Mouse (Mus musculus): ENCODE measurements at regions not wholly inside any gene's neighbourhood (a gene's known extent, or its start where the extent isn't known, plus 50 kb on each side); places are given as distances from the start of the nearest gene placed in this dataset.

- H3K9ac ChIP-seq (ENCODE audit: low read length): no peak overlapping the region
- WGBS: 63% methylated on average over 3 of the region's 3 CpGs
- no peak overlapping the region for H3K4me2 ChIP-seq (ENCODE audit: low read length)
- H3K36me3 ChIP-seq (ENCODE audit: control insufficient read depth, insufficient read depth, low read length): no peaks in the 10 kb centered on the region
- no peak overlapping the region for H3K27ac ChIP-seq (replicated peaks in 1 of 2; ENCODE audit: control insufficient read depth in 1 of 2, insufficient read depth in 1 of 2, low read depth in 2 of 2, low read length in 2 of 2)
- no peak overlapping the region for H3K4me3 ChIP-seq (ENCODE audit: control insufficient read depth in 1 of 2, insufficient read depth in 1 of 2, low read depth in 1 of 2, low read length in 2 of 2)
- no peak for ATAC-seq (ENCODE audit: insufficient number of reproducible peaks, insufficient read depth, low FRiP score, low read depth)
- no peaks in the 10 kb centered on the region for H3K27me3 ChIP-seq (ENCODE audit: control insufficient read depth, insufficient read depth, low read length)
- H3K9me3 ChIP-seq (ENCODE audit: control insufficient read depth, low read length): no peaks in the 10 kb centered on the region
- no peaks in the 10 kb centered on the region for H3K4me1 ChIP-seq (ENCODE audit: control insufficient read depth in 2 of 2, insufficient read depth in 2 of 2, low read length in 2 of 2)
These were observed 619.2 kb downstream of the Tns3 start for GRCm38 (mm10) chr11:8045086-8045485.

- Histone ChIP-seq H3K27ac (replicated peaks in 1 of 2; ENCODE audit: control insufficient read depth in 1 of 2, insufficient read depth in 1 of 2, low read depth in 2 of 2, low read length in 2 of 2) (no peak overlapping the region), H3K4me2 (ENCODE audit: low read length) (no peak overlapping the region), H3K9ac (ENCODE audit: low read length) (no peak overlapping the region), H3K27me3 (ENCODE audit: control insufficient read depth, insufficient read depth, low read length) (no peaks in the 10 kb centered on the region), H3K4me1 (ENCODE audit: control insufficient read depth in 2 of 2, insufficient read depth in 2 of 2, low read length in 2 of 2) (no peaks in the 10 kb centered on the region), H3K4me3 (ENCODE audit: control insufficient read depth in 1 of 2, insufficient read depth in 1 of 2, low read depth in 1 of 2, low read length in 2 of 2) (no peak overlapping the region), H3K9me3 (ENCODE audit: control insufficient read depth, low read length) (no peaks in the 10 kb centered on the region), H3K36me3 (ENCODE audit: control insufficient read depth, insufficient read depth, low read length) (no peaks in the 10 kb centered on the region)
- ATAC-seq (ENCODE audit: insufficient number of reproducible peaks, insufficient read depth, low FRiP score, low read depth): no peak
- WGBS: 56% methylated on average over 2 of the region's 2 CpGs
These were observed 634.2 kb downstream of the Tns3 start for GRCm38 (mm10) chr11:8030119-8030518.

GRCm38 (mm10) chr11:8007801-8008200 lies 656.5 kb downstream of the Tns3 start:
- no peak overlapping the region for H3K9ac ChIP-seq (ENCODE audit: low read length)
- no peak overlapping the region for H3K4me3 ChIP-seq (ENCODE audit: control insufficient read depth in 1 of 2, insufficient read depth in 1 of 2, low read depth in 1 of 2, low read length in 2 of 2)
- no peaks in the 10 kb centered on the region for H3K27me3 ChIP-seq (ENCODE audit: control insufficient read depth, insufficient read depth, low read length)
- H3K27ac ChIP-seq (replicated peaks in 1 of 2; ENCODE audit: control insufficient read depth in 1 of 2, insufficient read depth in 1 of 2, low read depth in 2 of 2, low read length in 2 of 2): no peak overlapping the region
- no peaks in the 10 kb centered on the region for H3K9me3 ChIP-seq (ENCODE audit: control insufficient read depth, low read length)
- no peak overlapping the region for H3K4me2 ChIP-seq (ENCODE audit: low read length)
- no peaks in the 10 kb centered on the region for H3K4me1 ChIP-seq (ENCODE audit: control insufficient read depth in 2 of 2, insufficient read depth in 2 of 2, low read length in 2 of 2)
- WGBS: 36% methylated on average over 1 of the region's 1 CpGs
- no peak for ATAC-seq (ENCODE audit: insufficient number of reproducible peaks, insufficient read depth, low FRiP score, low read depth)
- H3K36me3 ChIP-seq (ENCODE audit: control insufficient read depth, insufficient read depth, low read length): no peaks in the 10 kb centered on the region

GRCm38 (mm10) chr11:7981031-7981430 lies 683.3 kb downstream of the Tns3 start:
- H3K4me2 ChIP-seq (ENCODE audit: low read length): no peak overlapping the region
- ATAC-seq (ENCODE audit: insufficient number of reproducible peaks, insufficient read depth, low FRiP score, low read depth): no peak
- no peak overlapping the region for H3K9ac ChIP-seq (ENCODE audit: low read length)
- H3K27ac ChIP-seq (replicated peaks in 1 of 2; ENCODE audit: control insufficient read depth in 1 of 2, insufficient read depth in 1 of 2, low read depth in 2 of 2, low read length in 2 of 2): no peak overlapping the region
- H3K27me3 ChIP-seq (ENCODE audit: control insufficient read depth, insufficient read depth, low read length): no peaks in the 10 kb centered on the region
- no peaks in the 10 kb centered on the region for H3K9me3 ChIP-seq (ENCODE audit: control insufficient read depth, low read length)
- H3K36me3 ChIP-seq (ENCODE audit: control insufficient read depth, insufficient read depth, low read length): no peaks in the 10 kb centered on the region
- no peaks in the 10 kb centered on the region for H3K4me1 ChIP-seq (ENCODE audit: control insufficient read depth in 2 of 2, insufficient read depth in 2 of 2, low read length in 2 of 2)
- H3K4me3 ChIP-seq (ENCODE audit: control insufficient read depth in 1 of 2, insufficient read depth in 1 of 2, low read depth in 1 of 2, low read length in 2 of 2): no peak overlapping the region

GRCm38 (mm10) chr11:7975845-7976244 lies 688.5 kb downstream of the Tns3 start:
- Histone ChIP-seq H3K4me3 (ENCODE audit: control insufficient read depth in 1 of 2, insufficient read depth in 1 of 2, low read depth in 1 of 2, low read length in 2 of 2) (no peak overlapping the region), H3K27ac (replicated peaks in 1 of 2; ENCODE audit: control insufficient read depth in 1 of 2, insufficient read depth in 1 of 2, low read depth in 2 of 2, low read length in 2 of 2) (no peak overlapping the region), H3K9ac (ENCODE audit: low read length) (no peak overlapping the region), H3K36me3 (ENCODE audit: control insufficient read depth, insufficient read depth, low read length) (no peaks in the 10 kb centered on the region), H3K27me3 (ENCODE audit: control insufficient read depth, insufficient read depth, low read length) (no peaks in the 10 kb centered on the region), H3K9me3 (ENCODE audit: control insufficient read depth, low read length) (no peaks in the 10 kb centered on the region), H3K4me2 (ENCODE audit: low read length) (no peak overlapping the region), H3K4me1 (ENCODE audit: control insufficient read depth in 2 of 2, insufficient read depth in 2 of 2, low read length in 2 of 2) (no peaks in the 10 kb centered on the region)
- no peak for ATAC-seq (ENCODE audit: insufficient number of reproducible peaks, insufficient read depth, low FRiP score, low read depth)
- 74% methylated on average over 9 of the region's 9 CpGs for WGBS

GRCm38 (mm10) chr11:7949931-7950330 lies 714.4 kb downstream of the Tns3 start:
- Histone ChIP-seq H3K4me2 (ENCODE audit: low read length) (no peak overlapping the region), H3K4me1 (ENCODE audit: control insufficient read depth in 2 of 2, insufficient read depth in 2 of 2, low read length in 2 of 2) (no peaks in the 10 kb centered on the region; a peak in 1 of 4 replicates), H3K27ac (replicated peaks in 1 of 2; ENCODE audit: control insufficient read depth in 1 of 2, insufficient read depth in 1 of 2, low read depth in 2 of 2, low read length in 2 of 2) (no peak overlapping the region), H3K27me3 (ENCODE audit: control insufficient read depth, insufficient read depth, low read length) (no peaks in the 10 kb centered on the region), H3K9me3 (ENCODE audit: control insufficient read depth, low read length) (no peaks in the 10 kb centered on the region), H3K36me3 (ENCODE audit: control insufficient read depth, insufficient read depth, low read length) (no peaks in the 10 kb centered on the region), H3K9ac (ENCODE audit: low read length) (no peak overlapping the region), H3K4me3 (ENCODE audit: control insufficient read depth in 1 of 2, insufficient read depth in 1 of 2, low read depth in 1 of 2, low read length in 2 of 2) (no peak overlapping the region)
- ATAC-seq (ENCODE audit: insufficient number of reproducible peaks, insufficient read depth, low FRiP score, low read depth): no peak

GRCm38 (mm10) chr11:7949201-7949875 lies 715.0 kb downstream of the Tns3 start:
- Histone ChIP-seq H3K27me3 (ENCODE audit: control insufficient read depth, insufficient read depth, low read length) (no peaks in the 10 kb centered on the region), H3K27ac (replicated peaks in 1 of 2; ENCODE audit: control insufficient read depth in 1 of 2, insufficient read depth in 1 of 2, low read depth in 2 of 2, low read length in 2 of 2) (no peak overlapping the region), H3K4me2 (ENCODE audit: low read length) (no peak overlapping the region), H3K9ac (ENCODE audit: low read length) (no peak overlapping the region), H3K4me1 (ENCODE audit: control insufficient read depth in 2 of 2, insufficient read depth in 2 of 2, low read length in 2 of 2) (no peaks in the 10 kb centered on the region; a peak in 1 of 4 replicates), H3K36me3 (ENCODE audit: control insufficient read depth, insufficient read depth, low read length) (no peaks in the 10 kb centered on the region), H3K4me3 (ENCODE audit: control insufficient read depth in 1 of 2, insufficient read depth in 1 of 2, low read depth in 1 of 2, low read length in 2 of 2) (no peak overlapping the region), H3K9me3 (ENCODE audit: control insufficient read depth, low read length) (no peaks in the 10 kb centered on the region)
- no peak for ATAC-seq (ENCODE audit: insufficient number of reproducible peaks, insufficient read depth, low FRiP score, low read depth)
- 77% methylated on average over 6 of the region's 6 CpGs for whole genome bisulfite sequencing

- H3K27ac ChIP-seq (replicated peaks in 1 of 2; ENCODE audit: control insufficient read depth in 1 of 2, insufficient read depth in 1 of 2, low read depth in 2 of 2, low read length in 2 of 2): no peak overlapping the region
- H3K27me3 ChIP-seq (ENCODE audit: control insufficient read depth, insufficient read depth, low read length): no peaks in the 10 kb centered on the region
- no peaks in the 10 kb centered on the region; a peak in 1 of 4 replicates for H3K4me1 ChIP-seq (ENCODE audit: control insufficient read depth in 2 of 2, insufficient read depth in 2 of 2, low read length in 2 of 2)
- H3K4me2 ChIP-seq (ENCODE audit: low read length): no peak overlapping the region
- H3K9me3 ChIP-seq (ENCODE audit: control insufficient read depth, low read length): no peaks in the 10 kb centered on the region
- no peaks in the 10 kb centered on the region for H3K36me3 ChIP-seq (ENCODE audit: control insufficient read depth, insufficient read depth, low read length)
- no peak overlapping the region for H3K4me3 ChIP-seq (ENCODE audit: control insufficient read depth in 1 of 2, insufficient read depth in 1 of 2, low read depth in 1 of 2, low read length in 2 of 2)
- 62% methylated on average over 5 of the region's 5 CpGs for WGBS
- no peak overlapping the region for H3K9ac ChIP-seq (ENCODE audit: low read length)
- ATAC-seq (ENCODE audit: insufficient number of reproducible peaks, insufficient read depth, low FRiP score, low read depth): no peak; the same call in 1 of the 2 replicates
These were observed 719.3 kb downstream of the Tns3 start for GRCm38 (mm10) chr11:7944956-7945515.

Data from heart, embryonic 14.5 days (tissue).